Mouse (Mus musculus) left cerebral cortex, adult 9 months (tissue): ENCODE measurements at regions not wholly inside any gene's neighbourhood (a gene's known extent, or its start where the extent isn't known, plus 50 kb on each side); places are given as distances from the start of the nearest gene placed in this dataset.
"Not testable (repeated sequence)": the region's sequence is repeated elsewhere in the genome, so short reads cannot be mapped to it uniquely, and the experiment has no call there.

ENCODE experiments used
- DNase-seq, 2 experiments: peaks; one replicate each; pipeline ENCODE4 v3.0.0; 2022; ENCODE audit warnings: low spot score in 2 of 2

DNA sequence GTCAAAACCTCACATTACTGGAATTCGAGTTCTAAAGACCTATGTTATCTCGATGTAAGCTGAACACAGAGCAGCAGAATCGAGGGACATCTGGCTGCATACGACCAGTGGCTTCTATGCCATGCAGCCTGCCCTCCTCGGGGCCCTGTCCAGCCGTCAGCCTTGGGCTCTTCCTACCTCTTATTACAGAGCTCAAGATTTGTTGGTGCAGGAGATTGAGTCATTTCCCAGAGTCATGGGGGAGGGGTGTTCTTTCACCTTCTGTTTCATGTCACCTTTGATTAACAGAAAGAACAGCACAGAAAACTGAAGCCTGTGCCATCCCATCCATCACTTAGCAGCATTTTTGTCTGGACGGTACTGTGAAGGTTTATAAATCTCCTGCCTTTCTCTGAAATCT lies 52.1 kb downstream of the Sst start:
- DNase-seq: no peak

DNA sequence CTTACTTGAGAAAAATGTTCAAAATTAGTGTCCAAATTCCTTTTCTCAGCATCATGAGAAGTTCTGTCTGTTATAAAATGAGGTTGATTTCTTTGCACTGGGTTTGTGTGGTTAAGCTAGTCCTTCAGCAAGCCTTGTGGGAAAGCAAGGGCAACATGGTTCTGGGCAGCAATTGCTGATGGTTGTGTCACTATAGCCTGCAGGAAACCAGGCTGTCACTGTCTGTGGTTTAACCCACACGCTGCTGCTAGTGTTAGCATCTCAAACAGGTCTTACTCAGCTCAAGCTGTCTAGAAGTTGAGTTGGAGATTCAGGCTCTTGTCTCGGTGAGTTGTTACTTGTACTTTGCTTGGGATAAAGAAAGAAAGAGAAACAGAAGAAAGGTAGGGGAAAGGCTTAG lies 52.6 kb downstream of the Sst start:
- no peak for DNase-seq

DNA sequence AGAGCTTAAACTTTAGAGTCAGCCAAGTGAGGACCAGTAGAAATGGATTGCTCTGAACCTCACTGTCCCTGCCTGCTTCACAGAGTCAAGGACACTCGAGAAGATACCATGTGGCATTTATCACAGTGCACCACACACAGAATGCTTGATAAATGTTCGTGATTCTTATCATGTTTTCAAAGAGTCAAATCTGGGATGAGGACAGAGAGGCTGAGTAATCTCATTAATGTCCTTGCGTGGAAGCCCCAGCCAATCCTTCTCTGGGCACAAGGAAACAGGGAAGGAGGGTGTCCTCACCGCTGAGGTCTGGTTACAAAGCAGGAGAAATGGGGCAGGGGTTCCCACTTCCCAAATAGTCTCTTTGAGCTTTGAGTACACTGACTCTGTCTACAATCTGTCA lies 55.8 kb downstream of the Sst start:
- no peak for DNase-seq

DNA sequence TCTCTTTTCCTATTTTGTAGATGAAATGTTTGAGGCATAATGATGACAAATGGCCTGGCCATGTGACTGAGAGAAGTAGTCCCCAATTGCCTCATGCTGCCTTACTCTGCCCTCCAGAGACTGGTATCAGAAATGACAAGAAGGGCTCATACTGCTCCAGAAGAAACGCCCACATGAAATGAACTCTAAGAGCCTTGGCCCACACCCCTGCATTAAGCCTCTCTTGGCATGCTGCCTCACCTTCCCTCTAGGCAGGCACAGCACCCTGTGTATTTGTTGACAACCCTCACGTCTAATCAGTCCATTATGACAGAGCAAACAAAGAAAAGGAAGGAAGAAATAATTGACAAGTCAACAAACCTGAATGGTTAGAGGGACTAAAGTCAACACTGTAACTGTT lies 57.2 kb downstream of the Sst start:
- DNase-seq: no peak

DNA sequence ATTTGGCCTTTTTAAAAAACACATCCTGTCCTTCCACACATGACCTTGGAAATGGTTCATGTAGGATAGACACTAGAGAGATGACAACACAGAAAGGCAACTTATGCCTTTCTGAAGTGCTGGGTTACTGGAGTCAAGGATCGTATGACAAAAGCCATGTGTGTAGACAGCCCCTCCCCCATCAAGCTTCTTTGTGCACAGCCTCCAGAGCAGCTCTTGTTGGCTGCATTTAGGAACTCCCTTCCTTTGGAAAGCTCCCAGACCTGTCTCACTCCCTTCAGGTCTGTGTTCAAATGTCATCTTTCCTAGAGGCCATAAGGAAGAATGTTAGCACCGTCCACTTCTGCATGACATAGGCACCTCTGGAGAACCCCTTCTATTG lies 57.7 kb downstream of the Sst start:
- no peak for DNase-seq

DNA sequence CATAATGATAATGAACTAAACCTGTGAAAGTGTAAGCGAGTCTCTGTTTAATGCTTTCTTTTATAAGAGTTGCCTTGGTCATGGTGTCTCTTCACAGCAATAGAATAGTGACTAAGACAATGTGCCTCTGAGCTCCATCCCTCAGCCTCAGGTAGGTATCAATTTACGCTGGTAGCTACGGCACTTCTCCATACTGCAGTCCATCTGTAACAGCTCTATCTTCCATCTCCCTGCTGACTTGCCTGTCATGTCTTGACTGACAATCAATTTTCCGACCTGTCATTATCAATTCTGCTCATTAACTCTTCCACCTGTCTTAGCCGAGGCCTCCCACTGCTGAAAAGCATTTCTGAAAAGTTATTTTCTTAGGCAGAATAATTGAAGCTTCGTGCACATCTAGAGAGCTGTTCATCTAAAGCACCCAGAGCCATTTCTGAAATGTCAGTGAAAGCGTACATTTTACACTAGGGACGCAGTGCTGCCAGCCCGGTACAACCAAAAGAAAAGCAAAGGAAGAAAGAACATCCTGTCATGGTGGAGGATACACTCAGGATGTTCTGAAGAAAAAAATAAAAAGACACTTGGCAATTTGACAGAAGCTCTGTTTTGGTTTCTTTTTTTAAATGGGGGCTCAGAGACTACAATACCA lies 58.2 kb downstream of the Sst start:
- DNase-seq: no peak

DNA sequence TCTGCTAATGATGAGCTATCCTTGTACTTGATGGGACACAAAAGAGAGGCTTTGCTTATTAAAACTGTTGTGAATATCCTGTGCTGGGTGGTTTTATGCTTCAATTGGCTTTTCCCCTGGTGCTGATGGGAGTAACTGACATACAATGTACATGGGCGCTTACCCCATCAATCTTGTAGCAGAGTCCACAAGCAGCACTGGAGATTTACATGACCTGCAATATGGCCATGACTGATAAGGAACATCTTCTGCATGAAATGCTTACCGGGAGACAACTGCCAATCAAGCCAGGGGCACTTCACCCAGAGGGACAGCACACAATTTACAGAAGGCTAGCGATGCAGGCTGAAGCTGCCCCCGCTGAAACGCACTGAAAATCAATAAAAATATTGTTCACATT lies 65.1 kb downstream of the Sst start:
- no peak for DNase-seq

DNA sequence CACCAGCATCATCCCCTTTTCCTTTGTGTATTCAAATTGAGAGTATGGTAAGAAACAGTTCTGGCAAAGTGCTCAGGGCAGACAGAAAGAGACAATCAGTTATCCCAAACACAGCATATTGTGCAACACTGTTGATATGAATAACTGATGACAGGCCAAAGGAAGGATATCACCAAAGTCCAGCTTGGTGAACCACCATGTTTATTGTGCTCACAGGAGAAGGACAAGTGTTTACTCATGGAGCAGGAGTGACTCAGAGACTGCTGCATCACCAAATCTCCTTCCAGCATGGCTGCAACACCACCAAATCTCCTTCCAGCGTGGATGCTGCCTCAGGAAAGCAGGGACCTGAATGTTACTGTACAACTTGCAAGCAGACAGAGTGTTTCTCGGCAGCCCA lies 105.5 kb downstream of the Sst start:
- DNase-seq: no peak

DNA sequence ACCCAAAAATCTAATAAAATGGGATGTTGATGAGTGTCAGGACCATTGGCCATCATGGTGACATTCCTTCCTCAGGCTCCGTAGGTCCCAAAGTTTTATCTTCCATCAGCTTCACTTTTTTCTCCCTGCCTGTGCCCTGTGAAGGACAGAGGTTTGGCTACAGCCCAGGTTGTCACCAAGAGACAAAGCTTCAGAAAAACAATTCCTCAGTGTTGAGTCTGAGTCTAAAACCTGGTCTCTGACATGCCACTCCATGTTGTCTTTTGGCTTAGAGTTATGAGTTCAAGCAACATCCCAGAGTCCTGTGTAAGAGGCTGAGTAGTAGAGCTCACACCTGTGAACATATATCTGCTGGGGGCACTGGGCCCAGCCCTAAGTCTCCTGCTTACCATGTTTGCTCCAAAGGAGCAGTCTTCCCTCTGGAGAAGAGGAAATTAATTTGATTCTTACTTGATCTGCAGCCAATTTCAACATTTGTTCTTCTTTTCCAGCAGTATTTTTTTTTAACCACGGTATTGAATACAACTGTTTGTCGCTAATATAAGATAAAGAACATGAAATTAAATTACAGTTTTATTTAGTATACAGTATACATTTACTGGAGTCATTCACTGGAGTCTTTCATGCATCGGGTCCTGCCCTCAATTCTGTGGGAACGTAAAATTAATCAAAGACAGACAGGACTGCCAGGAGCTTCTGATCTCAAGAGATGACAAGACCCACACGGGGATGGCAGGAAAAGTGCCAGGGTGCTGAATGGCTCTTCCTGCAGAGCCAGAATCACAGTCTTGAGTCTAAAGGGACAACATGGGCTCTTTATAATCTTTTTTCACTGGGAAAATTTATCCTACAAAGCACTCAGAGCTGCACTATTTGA lies 106.5 kb downstream of the Sst start:
- DNase-seq: no peak

DNA sequence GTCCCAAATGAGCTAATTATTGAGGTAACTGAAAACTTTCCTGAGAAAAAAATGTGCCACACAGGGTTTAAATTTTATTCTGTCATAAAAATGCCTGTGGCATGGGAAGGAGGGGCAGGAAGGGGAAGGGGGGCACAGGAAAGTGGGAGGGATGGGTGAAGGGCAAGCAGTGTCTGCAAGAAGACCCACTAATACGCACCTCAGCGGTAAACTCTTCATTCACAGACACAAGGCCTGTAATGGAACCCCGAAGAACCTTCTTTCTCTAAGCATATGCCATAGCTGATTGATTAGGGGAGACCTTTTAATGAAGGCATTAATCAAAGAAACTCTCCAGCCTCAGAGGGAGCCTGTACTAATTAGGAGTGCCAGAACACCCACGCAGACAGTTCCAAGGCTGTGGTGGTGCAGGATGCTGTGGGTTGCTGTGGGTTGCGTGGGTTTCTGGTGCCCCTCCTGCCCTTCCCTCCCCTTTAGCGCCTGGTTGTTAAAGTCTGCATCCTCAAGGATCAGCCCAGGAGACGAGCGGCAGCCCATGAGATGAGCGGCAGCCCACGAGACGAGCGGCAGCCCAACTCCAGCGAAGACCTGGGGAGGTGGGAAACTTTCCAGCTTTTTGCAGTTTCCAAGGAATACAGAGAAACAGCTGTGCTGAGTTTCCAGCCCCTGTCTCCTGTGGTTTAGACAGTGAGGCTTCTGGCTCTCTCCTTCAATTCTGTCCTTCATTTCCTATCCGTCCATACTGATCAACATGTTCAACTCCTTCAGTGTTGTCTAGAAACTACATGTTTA lies 110.1 kb downstream of the Sst start:
- DNase-seq: no peak

DNA sequence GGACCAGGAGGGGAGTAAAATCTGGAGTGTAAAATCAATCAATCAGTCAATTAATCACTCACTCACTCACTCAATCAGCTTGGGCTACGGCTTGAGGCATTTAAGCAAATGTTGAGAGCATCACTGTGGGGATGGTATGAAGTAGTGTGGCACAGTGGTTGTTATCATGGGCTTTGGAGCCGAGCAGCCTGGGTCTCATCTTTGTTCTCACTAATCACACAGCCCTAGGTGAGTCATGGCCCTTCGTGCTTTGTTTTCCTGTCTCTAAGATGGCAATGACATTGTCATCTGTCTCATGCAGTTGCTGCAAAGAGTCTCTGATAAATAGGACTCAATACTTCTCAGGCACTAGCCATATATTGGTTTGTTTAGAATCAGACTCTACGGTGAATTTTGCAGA lies 112.9 kb downstream of the Sst start:
- DNase-seq: no peak

DNA sequence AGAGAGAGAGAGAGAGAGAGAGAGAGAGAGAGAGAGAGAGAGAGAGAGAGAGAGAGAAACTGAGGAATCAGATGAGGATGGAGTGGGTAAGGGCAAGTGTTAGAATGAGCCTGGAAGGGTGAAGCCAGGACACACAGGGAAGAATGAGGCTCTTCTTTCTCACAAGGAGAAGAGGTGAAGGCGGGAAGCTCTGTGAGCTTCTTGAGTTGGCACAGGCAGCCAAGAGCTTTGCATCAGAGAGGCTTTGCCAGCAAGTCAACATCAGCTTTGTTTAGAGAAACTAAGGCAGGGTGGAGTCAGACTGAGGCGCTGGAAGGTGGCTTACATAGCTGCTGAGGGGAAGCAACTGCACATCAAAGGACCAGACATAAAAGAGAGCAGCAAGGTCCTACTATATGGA lies 113.7 kb downstream of the Sst start:
- DNase-seq: no peak

DNA sequence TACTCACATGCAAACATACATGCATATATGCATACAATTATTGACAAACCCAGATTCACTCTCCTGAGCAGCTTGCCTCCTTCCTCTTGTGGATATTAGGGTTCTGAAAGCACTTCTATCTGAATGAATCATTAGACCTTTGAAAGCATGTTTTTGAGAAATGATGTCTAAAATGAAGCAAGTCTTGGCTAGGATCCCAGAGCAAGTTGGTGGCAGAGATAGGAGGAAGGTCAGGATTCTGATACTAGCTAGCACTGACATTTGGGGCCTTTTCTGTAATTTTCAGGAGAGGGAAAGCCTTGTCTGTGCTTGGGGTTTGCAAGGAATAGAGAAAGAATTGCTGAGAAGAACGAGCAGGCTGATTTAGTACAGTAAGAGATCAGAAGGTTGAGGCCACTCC lies 114.3 kb downstream of the Sst start:
- no peak for DNase-seq

DNA sequence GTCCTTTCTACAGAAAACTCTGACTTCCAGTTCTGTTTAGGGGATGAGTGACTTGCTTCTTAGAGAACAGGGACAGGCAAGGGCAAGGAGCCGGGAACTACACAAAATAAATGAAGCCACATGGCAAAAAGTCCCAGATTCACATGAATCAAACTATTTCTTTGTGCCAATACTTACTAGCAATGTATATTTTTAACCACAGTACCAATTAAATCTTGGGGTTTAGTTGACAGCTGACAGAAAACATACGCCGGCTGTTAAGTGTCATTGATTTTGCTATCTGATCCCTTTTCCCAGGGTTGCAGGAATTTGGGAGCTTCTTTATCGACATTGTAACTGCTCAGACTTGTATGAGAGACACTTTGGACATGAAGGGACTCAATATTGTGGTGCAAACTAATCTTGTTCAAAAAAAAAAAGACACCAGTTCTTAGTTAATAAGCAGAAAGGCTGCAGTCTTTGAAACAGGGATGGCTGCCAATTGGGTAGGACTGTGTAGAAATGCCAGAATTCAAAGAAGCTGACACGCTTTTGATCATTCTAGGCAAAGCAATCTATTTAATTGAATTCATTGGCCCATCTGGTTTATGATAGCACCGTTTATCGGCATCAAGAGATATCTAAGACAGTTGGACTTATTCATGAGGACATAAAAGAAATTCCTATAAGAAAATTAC lies 132.5 kb downstream of the Sst start:
- DNase-seq: no peak

DNA sequence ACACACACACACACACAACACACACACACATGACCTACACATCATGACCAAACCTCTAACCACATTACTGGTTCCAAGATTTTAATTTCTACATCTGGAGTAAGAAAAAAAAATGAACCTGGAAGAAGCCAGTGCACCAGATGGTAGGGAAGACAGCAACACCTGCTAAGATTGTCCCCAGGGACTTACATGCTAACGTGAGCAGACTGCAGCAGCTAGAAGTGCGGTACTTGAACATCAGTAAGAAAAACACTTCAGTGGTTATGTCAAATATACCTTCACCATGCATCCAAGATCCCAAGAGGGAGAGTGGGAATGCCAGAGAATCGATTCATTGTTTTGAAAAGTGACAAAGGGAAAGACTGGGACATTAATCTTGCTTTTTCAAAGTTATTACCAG lies 153.7 kb downstream of the Sst start:
- no peak for DNase-seq

DNA sequence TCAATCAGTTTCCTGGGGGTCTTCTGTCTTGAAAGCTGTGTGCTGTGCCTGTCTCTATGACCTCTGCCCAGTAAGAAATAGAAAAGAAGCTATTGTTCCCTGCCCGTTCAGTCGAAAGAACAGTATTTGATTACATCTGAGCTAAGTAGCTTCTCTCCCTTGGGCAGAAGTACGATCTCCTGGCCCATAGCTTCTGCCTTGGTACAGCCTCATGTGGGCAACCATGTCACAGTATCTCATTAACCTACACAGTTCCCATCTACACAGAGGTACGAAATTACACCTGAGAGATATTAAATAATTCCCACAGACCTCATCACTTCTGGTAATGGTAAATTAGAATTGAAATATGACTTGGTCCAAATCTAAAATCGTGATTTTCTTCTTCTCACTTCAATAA lies 155.0 kb downstream of the Sst start:
- DNase-seq: no peak

DNA sequence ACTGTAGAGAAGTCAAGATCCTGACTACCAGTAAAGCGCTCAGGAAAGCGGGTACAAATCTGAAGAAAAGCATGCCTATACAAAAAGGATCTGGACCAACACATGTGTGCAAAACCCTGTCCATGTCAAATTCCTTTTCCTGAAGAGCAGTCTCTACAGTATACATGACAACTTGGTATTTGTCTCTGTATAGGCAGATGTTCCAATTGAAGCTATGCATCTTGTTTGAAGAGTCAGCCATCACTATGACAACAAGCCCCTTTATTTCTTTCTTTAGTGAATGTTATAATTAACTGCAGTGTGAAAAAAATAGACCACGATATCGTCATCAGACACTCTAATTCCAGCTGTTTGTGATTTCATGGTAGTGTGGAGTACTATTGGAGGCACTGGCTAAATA lies 164.2 kb downstream of the Sst start:
- no peak for DNase-seq

DNA sequence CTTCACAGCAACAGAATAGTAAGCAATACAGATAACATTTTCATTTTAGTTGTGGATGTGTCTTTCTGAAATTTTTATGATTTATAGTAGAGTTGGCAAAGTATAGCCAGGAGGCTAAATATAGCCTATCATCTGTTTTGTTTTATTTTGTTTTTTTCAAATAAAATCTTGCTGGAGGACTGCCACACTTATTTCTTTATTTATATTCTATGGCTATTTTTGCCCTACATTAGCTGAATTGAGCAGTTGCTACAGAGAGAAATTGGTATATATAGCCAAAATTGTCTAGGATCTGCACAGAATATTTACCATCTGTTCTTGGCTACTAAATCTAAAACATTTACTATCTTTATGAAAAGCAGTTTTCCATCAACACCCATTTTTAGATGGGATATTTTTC lies 169.0 kb downstream of the Sst start:
- no peak for DNase-seq

DNA sequence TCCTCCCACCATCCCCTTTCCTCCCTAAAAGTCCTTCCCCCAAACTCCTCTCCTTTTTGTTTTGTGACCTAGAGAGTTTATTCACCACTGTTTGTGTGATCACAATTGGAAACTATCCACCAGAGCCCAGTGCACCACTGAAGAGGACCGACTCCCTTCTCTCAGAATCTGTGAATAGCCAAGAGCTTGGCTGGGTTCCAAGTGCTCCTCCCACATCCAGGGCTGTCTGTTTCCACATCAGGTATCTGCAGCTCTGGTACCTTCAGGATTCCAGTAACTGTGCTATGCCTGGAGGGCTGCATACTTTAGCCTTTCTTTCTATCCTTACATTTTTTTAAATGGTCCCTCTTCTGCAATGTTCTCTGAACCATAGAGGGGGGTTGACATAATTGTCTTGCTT lies 180.5 kb upstream of the Masp1 start:
- DNase-seq: no peak

DNA sequence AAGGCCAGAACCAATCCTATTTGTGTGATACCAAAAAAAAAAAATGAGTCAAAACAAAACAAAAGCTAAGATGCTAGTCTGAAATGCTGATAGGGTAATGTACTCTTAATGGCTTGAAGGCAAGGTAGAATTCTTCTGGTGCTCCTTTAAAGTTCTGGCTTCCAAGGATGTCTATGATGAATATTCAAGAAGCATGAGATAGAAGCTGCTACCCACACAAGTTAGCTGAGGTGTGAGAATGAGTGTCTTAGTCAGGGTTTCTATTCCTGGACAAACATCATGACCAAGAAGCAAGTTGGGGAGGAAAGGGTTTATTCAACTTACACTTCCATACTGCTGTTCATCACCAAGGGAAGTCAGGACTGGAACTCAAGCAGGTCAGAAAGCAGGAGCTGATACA lies 173.6 kb upstream of the Masp1 start:
- not testable (repeated sequence) for DNase-seq

DNA sequence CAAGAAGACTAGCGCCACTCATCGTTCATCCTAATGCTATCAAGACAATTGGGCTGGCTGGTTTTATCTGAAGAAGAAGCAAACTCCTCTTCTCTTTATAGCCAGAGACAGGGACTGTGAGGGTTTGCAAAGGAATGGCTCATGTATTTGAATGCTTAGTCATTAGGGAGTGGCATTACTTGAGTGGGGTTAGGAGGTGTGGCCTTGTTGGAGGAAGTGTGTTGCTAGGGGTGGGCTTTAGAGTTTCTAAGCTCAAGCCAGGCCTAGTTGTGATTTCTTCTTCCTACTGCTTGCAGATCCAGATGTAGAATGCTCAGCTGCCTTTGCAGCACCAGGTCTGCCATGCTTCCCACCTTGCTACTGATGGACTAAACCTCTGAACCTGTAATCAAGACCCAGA lies 169.4 kb upstream of the Masp1 start:
- DNase-seq: no peak

DNA sequence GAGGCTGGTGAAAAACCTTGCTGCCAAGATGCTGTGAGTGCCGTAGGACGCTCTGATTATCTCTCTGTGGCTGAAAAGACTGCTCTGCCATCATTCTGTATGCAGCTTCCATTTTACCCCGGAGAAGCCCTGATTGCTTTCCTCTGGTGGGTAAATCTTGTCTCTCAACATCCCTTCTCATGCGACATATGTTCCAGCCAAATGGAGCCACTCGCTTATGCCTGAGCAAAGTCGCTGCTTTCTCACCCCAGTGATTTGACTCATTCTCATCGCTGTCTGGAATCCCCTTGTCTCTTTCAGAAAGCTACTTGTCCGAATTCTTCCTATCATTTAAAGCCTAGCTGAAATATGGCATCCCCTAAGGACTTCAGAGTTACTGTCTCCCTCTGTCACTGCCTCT lies 166.2 kb upstream of the Masp1 start:
- peak in 1 of 2 experiments; percentile 13 for DNase-seq
